In the genomic region with DNA sequence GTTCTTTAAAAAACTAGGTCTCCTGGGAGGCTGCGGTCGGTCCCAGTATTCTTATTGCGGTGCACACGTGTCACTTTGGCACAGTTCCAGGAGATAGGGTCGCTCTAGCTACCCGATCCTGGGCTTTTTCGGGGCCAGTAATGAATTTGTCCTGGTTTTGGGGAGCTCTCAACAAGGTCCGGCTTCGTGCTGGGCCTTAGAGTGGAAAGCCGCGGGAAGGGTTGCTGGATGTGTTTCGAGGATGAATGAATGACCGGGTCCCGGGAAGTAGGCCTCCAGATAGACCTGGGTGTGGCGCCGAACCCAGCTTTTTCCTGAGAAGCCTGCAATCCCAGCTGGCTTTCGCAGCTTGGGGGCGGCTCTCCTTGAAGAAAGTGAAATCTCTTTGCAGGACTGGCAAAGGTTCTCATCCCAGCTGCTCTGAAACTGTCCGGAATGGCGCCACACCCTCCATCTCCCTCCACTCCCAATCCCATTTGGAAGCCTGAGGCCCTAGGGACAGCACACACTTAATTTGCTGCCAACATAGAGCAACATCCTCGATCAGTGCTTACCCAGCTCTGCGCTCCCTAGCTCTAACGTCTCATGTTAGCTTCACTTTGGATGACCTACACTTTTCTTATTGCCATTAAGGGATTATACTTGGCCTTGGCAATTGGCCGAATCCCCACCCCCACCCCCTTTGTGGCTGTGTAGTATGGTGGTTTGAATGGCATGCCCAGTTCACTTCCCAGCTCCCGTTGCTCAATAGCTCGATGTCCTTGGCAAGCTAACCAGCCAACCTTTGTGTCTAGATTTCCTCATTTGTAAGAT, we compare ENCODE assay signal across 8 mouse cellular contexts. TPM values are rescaled to one million over a fixed set of nuclear protein-coding genes. Genes with fewer than 3 reads are reported as not detected.
DNase-seq lines count a peak whose midpoint lies in the region; ATAC-seq and TF ChIP-seq lines count a peak whose summit lies in the region.

No protein-coding gene starts in this region.

- H3K4me2 ChIP-seq in heart, embryonic 14.5 days (ENCODE audit: low read length), result peak overlapping the region; percentile 67

- no peak for TF ChIP-seq POLR2A in small intestine, adult 2 months (IDR thresholded peaks at IDR 0.05; ENCODE audit: low read depth, low read length)

- no peak for TF ChIP-seq CTCF in small intestine, adult 2 months (IDR thresholded peaks at IDR 0.05; ENCODE audit: extremely low read depth, insufficient read length, insufficient replicate concordance, low read depth, low read length)

- in situ Hi-C loops in ES-E14 (cut with MboI; ENCODE audit: low sequenced_read_pairs in 2 of 2, unreplicated experiment in 2 of 2), result no loop called here

- no peak for DNase-seq in ES-E14 (ENCODE audit: low read depth, low spot score)
- DNase-seq in adrenal gland, postnatal 10 days, result peak; percentile 78
- peak; percentile 31 for DNase-seq in kidney, postnatal 14 days

- H3K27ac ChIP-seq in ES-E14 (ENCODE audit: insufficient read depth, low read depth, low read length, poor library complexity, severe bottlenecking), result peak overlapping the region; percentile 48
- peak overlapping the region; percentile 37 to 61; a peak in 3 of 4 replicates for H3K27ac ChIP-seq in heart, embryonic 14.5 days (replicated peaks in 1 of 2; ENCODE audit: control insufficient read depth in 1 of 2, insufficient read depth in 1 of 2, low read depth in 2 of 2, low read length in 2 of 2)
- peak overlapping the region; percentile 71 for H3K27ac ChIP-seq in macrophage
- peak overlapping the region; percentile 90 for H3K27ac ChIP-seq in small intestine, adult 2 months (ENCODE audit: insufficient read depth, low read depth, low read length)

- H3K36me3 ChIP-seq in ES-E14 (ENCODE audit: control insufficient read depth, insufficient read depth, low read length, poor library complexity, severe bottlenecking) (peaks cover 33% of the 10 kb centered on the region), macrophage (ENCODE audit: inconsistent target) (peaks cover 30% of the 10 kb centered on the region)
- peaks cover 42% of the 10 kb centered on the region for H3K36me3 ChIP-seq in heart, embryonic 14.5 days (ENCODE audit: control insufficient read depth, insufficient read depth, low read length)
- H3K36me3 ChIP-seq in small intestine, adult 2 months (ENCODE audit: control insufficient read depth, insufficient read depth, low read length), result peaks cover 34% of the 10 kb centered on the region

- no peaks in the 10 kb centered on the region for H3K9me3 ChIP-seq in ES-E14 (ENCODE audit: control insufficient read depth, insufficient read depth, low read depth, low read length)
- no peaks in the 10 kb centered on the region for H3K9me3 ChIP-seq in heart, embryonic 14.5 days (ENCODE audit: control insufficient read depth, low read length)

- H3K9ac ChIP-seq in ES-E14 (ENCODE audit: insufficient read depth, low read depth, low read length, poor library complexity, severe bottlenecking), result peak overlapping the region; percentile 93
- peak overlapping the region; percentile 90 for H3K9ac ChIP-seq in heart, embryonic 14.5 days (ENCODE audit: low read length)

- 11% methylated on average over 26 of the region's 26 CpGs for WGBS in heart, embryonic 14.5 days
- WGBS in macrophage (ENCODE audit: missing documents), result 14% methylated on average over 26 of the region's 26 CpGs
- 3% methylated on average over 26 of the region's 26 CpGs for WGBS in small intestine, adult 2 months

- peaks cover 56% of the 10 kb centered on the region for H3K79me2 ChIP-seq in macrophage (ENCODE audit: inconsistent target)

- no peaks in the 10 kb centered on the region for H3K27me3 ChIP-seq in heart, embryonic 14.5 days (ENCODE audit: control insufficient read depth, insufficient read depth, low read length)
- no peaks in the 10 kb centered on the region for H3K27me3 ChIP-seq in small intestine, adult 2 months (ENCODE audit: control insufficient read depth, insufficient read depth, low read length)

- peaks cover 2 to 12% of the 10 kb centered on the region in 2 experiments; a peak in 3 of 4 replicates for H3K4me1 ChIP-seq in ES-E14 (ENCODE audit: control insufficient read depth in 2 of 2, insufficient read depth in 2 of 2, low read length in 2 of 2, poor library complexity in 1 of 2)
- H3K4me1 ChIP-seq in heart, embryonic 14.5 days (ENCODE audit: control insufficient read depth in 2 of 2, insufficient read depth in 2 of 2, low read length in 2 of 2), result peaks cover 2 to 10% of the 10 kb centered on the region in 2 experiments; a peak in 3 of 4 replicates
- H3K4me1 ChIP-seq in small intestine, adult 2 months (ENCODE audit: control insufficient read depth, insufficient read depth, insufficient read length, low read length), result peaks cover 27% of the 10 kb centered on the region

- peak overlapping the region; percentile 88 to 98 for H3K4me3 ChIP-seq in ES-E14 (ENCODE audit: insufficient read depth in 1 of 2, low read depth in 1 of 2, low read length in 2 of 2, poor library complexity in 1 of 2, severe bottlenecking in 1 of 2)
- peak overlapping the region; percentile 87 to 89 for H3K4me3 ChIP-seq in heart, embryonic 14.5 days (ENCODE audit: control insufficient read depth in 1 of 2, insufficient read depth in 1 of 2, low read depth in 1 of 2, low read length in 2 of 2)
- peak overlapping the region; percentile 99 for H3K4me3 ChIP-seq in macrophage (ENCODE audit: inconsistent target)
- peak overlapping the region; percentile 92 for H3K4me3 ChIP-seq in small intestine, adult 2 months (ENCODE audit: low read depth, low read length)

- peak; percentile 72 for ATAC-seq in erythroblast, adult 5-6 weeks (replicated peaks; ENCODE audit: low FRiP score, poor library complexity, severe bottlenecking)
- ATAC-seq in heart, embryonic 14.5 days (ENCODE audit: insufficient number of reproducible peaks, insufficient read depth, low FRiP score, low read depth), result no peak
- ATAC-seq in inflammation-experienced regulatory T-cells, adult 6 months, result no peak

RNA-seq across cellular contexts. Expression of a gene that starts 0.8 kb away (rescaled TPM):
- total RNA-seq in ES-E14 (2012; rRNA removed), result 215 and 282 TPM in 2 replicates
- total RNA-seq in adrenal gland, postnatal 10 days (2021), result 100 to 1,000 TPM; 101 to 119 TPM
- total RNA-seq in erythroblast, adult 5-6 weeks (2015; ENCODE audit: low replicate concordance), result 15.7 and 21.1 TPM in 2 replicates
- total RNA-seq in erythroblast, adult 5-6 weeks (2017; ENCODE audit: low replicate concordance), result 20.0 and 27.6 TPM in 2 replicates
- 104 and 110 TPM in 2 replicates for polyA plus RNA-seq in heart, embryonic 14.5 days (2014; fragmentation: Nextera tagmentation; extraction: Ambion mirVana)
- 10 to 100 TPM; 29.3 to 84.4 (median 47.7) TPM for total RNA-seq in macrophage (2018; cell fraction: chromatin; rRNA removed)
- 100 to 1,000 TPM in 25 of 26 experiments, 10 to 100 TPM in 1; 98.2 to 155 (median 109) TPM for total RNA-seq in macrophage (2018; cell fraction: cytosol; rRNA removed)
- 10 to 100 TPM; 39.3 to 93.5 (median 58.7) TPM for total RNA-seq in macrophage (2018; cell fraction: nucleus; rRNA removed)
- 83.8 to 180 TPM (median 108 TPM) in 3 replicates for polyA plus RNA-seq in macrophage (2018)
- polyA plus RNA-seq in small intestine, adult 2 months (2012; rRNA removed), result 88.1 and 169 TPM in 2 replicates
- 10 to 100 TPM in 1 of 3 experiments, 1 to 10 TPM in 2; 7.0 to 21.5 (median 9.9) TPM for polyA plus RNA-seq in inflammation-experienced regulatory T-cells, adult 6 months (2017; shearing (Covaris generic))

RNA-seq across cellular contexts. Expression of a gene that starts 23.2 kb away (rescaled TPM):
- 37.2 and 56.3 TPM in 2 replicates for total RNA-seq in ES-E14 (2012; rRNA removed)
- 10 to 100 TPM; 92.1 to 96.4 TPM for total RNA-seq in adrenal gland, postnatal 10 days (2021)
- 7.1 and 49.2 TPM in 2 replicates for total RNA-seq in erythroblast, adult 5-6 weeks (2015; ENCODE audit: low replicate concordance)
- 10.5 and 17.8 TPM in 2 replicates for total RNA-seq in erythroblast, adult 5-6 weeks (2017; ENCODE audit: low replicate concordance)
- 131 and 147 TPM in 2 replicates for polyA plus RNA-seq in heart, embryonic 14.5 days (2014; fragmentation: Nextera tagmentation; extraction: Ambion mirVana)
- 10 to 100 TPM in 12 of 26 experiments, 1 to 10 TPM in 14; 3.0 to 20.9 (median 9.1) TPM for total RNA-seq in macrophage (2018; cell fraction: chromatin; rRNA removed)
- total RNA-seq in macrophage (2018; cell fraction: cytosol; rRNA removed), result 100 to 1,000 TPM in 17 of 26 experiments, 10 to 100 TPM in 9; 68.6 to 149 (median 112) TPM
- 10 to 100 TPM in 24 of 26 experiments, 1 to 10 TPM in 2; 7.6 to 47.6 (median 26.1) TPM for total RNA-seq in macrophage (2018; cell fraction: nucleus; rRNA removed)
- polyA plus RNA-seq in macrophage (2018), result 67.1 to 97.3 TPM (median 81.8 TPM) in 3 replicates
- polyA plus RNA-seq in small intestine, adult 2 months (2012; rRNA removed), result 25.8 and 45.7 TPM in 2 replicates
- polyA plus RNA-seq in inflammation-experienced regulatory T-cells, adult 6 months (2017; shearing (Covaris generic)), result 10 to 100 TPM; 60.7 to 91.2 (median 68.4) TPM

RNA-seq across cellular contexts. Expression of a gene that starts 23.4 kb away (rescaled TPM):
- total RNA-seq in ES-E14 (2012; rRNA removed), result 46.1 and 57.3 TPM in 2 replicates
- 1 to 10 TPM; 2.0 to 3.6 TPM for total RNA-seq in adrenal gland, postnatal 10 days (2021)
- 3.1 and 4.8 TPM in 2 replicates for total RNA-seq in erythroblast, adult 5-6 weeks (2015; ENCODE audit: low replicate concordance)
- 10.1 and 13.2 TPM in 2 replicates for total RNA-seq in erythroblast, adult 5-6 weeks (2017; ENCODE audit: low replicate concordance)
- 10.2 and 11.7 TPM in 2 replicates for polyA plus RNA-seq in heart, embryonic 14.5 days (2014; fragmentation: Nextera tagmentation; extraction: Ambion mirVana)
- 10 to 100 TPM in 17 of 26 experiments, 1 to 10 TPM in 9; 5.1 to 54.9 (median 14.7) TPM for total RNA-seq in macrophage (2018; cell fraction: chromatin; rRNA removed)
- total RNA-seq in macrophage (2018; cell fraction: cytosol; rRNA removed), result 1 to 10 TPM in 15 of 26 experiments, under 1 TPM in 11; 0.61 to 1.7 (median 1.1) TPM
- 10 to 100 TPM in 9 of 26 experiments, 1 to 10 TPM in 17; 2.5 to 19.2 (median 7.1) TPM for total RNA-seq in macrophage (2018; cell fraction: nucleus; rRNA removed)
- polyA plus RNA-seq in macrophage (2018), result 0.60 to 4.3 TPM (median 1.5 TPM) in 3 replicates
- 0.85 and 2.8 TPM in 2 replicates for polyA plus RNA-seq in small intestine, adult 2 months (2012; rRNA removed)
- 1 to 10 TPM; 1.2 to 9.8 (median 1.8) TPM for polyA plus RNA-seq in inflammation-experienced regulatory T-cells, adult 6 months (2017; shearing (Covaris generic))

RNA-seq across cellular contexts. Expression of a gene that starts 28.7 kb away (rescaled TPM):
- total RNA-seq in ES-E14 (2012; rRNA removed), result 5.9 and 7.4 TPM in 2 replicates
- total RNA-seq in adrenal gland, postnatal 10 days (2021), result 10 to 100 TPM; 55.9 to 57.7 TPM
- 6.3 and 10.8 TPM in 2 replicates for total RNA-seq in erythroblast, adult 5-6 weeks (2015; ENCODE audit: low replicate concordance)
- total RNA-seq in erythroblast, adult 5-6 weeks (2017; ENCODE audit: low replicate concordance), result 0.26 and 2.5 TPM in 2 replicates
- 3.9 and 4.0 TPM in 2 replicates for polyA plus RNA-seq in heart, embryonic 14.5 days (2014; fragmentation: Nextera tagmentation; extraction: Ambion mirVana)
- total RNA-seq in macrophage (2018; cell fraction: chromatin; rRNA removed), result 10 to 100 TPM in 25 of 26 experiments, 1 to 10 TPM in 1; 8.6 to 62.4 (median 25.9) TPM
- total RNA-seq in macrophage (2018; cell fraction: cytosol; rRNA removed), result 10 to 100 TPM in 20 of 26 experiments, 1 to 10 TPM in 6; 7.4 to 22.5 (median 12.7) TPM
- total RNA-seq in macrophage (2018; cell fraction: nucleus; rRNA removed), result 10 to 100 TPM in 21 of 26 experiments, 1 to 10 TPM in 5; 5.9 to 36.5 (median 16.7) TPM
- polyA plus RNA-seq in macrophage (2018), result 8.6 to 26.2 TPM (median 15.8 TPM) in 3 replicates
- polyA plus RNA-seq in small intestine, adult 2 months (2012; rRNA removed), result 21.1 and 50.5 TPM in 2 replicates
- 1 to 10 TPM; 2.1 to 3.0 (median 2.2) TPM for polyA plus RNA-seq in inflammation-experienced regulatory T-cells, adult 6 months (2017; shearing (Covaris generic))

RNA-seq across cellular contexts. Expression of a gene that starts 46.9 kb away (rescaled TPM):
- 58.0 and 91.2 TPM in 2 replicates for total RNA-seq in ES-E14 (2012; rRNA removed)
- total RNA-seq in adrenal gland, postnatal 10 days (2021), result 10 to 100 TPM; 19.8 to 26.5 TPM
- total RNA-seq in erythroblast, adult 5-6 weeks (2015; ENCODE audit: low replicate concordance), result not detected in 2 replicates
- 0.26 and 0.56 TPM in 2 replicates for total RNA-seq in erythroblast, adult 5-6 weeks (2017; ENCODE audit: low replicate concordance)
- 10.4 and 13.8 TPM in 2 replicates for polyA plus RNA-seq in heart, embryonic 14.5 days (2014; fragmentation: Nextera tagmentation; extraction: Ambion mirVana)
- 100 to 1,000 TPM; 131 to 694 (median 376) TPM for total RNA-seq in macrophage (2018; cell fraction: chromatin; rRNA removed)
- 100 to 1,000 TPM in 16 of 26 experiments, 10 to 100 TPM in 10; 58.5 to 226 (median 116) TPM for total RNA-seq in macrophage (2018; cell fraction: cytosol; rRNA removed)
- 100 to 1,000 TPM; 141 to 673 (median 328) TPM for total RNA-seq in macrophage (2018; cell fraction: nucleus; rRNA removed)
- polyA plus RNA-seq in macrophage (2018), result 65.3 to 164 TPM (median 81.4 TPM) in 3 replicates
- 12.2 and 27.0 TPM in 2 replicates for polyA plus RNA-seq in small intestine, adult 2 months (2012; rRNA removed)
- polyA plus RNA-seq in inflammation-experienced regulatory T-cells, adult 6 months (2017; shearing (Covaris generic)), result 1 to 10 TPM; 3.2 to 7.4 (median 7.0) TPM
